Mouse (Mus musculus): ENCODE data around the gene Iqce. TPM values are rescaled to one million over a fixed set of nuclear protein-coding genes. Genes with fewer than 3 reads are reported as not detected.

The Iqce gene
- polyA plus RNA-seq, 1 experiment: 7.5 TPM

DNA sequence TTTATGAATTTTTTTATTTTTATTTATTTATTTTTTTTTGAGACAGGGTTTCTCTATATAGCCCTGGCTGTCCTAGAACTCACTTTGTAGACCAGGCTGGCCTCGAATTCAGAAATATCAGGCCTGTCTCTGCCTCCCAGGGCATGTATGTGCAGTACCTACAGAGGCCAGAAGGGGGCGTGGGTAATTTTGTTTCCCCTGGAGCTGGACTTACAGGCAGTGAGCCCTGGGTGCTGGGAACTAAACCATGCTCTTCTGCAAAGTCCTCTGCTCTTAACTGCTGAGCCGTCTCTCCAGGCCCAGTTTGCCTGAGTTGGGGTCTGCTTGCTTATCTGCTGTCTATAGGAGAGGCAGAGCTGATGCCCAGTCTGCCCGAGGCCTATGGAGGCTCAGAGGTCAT, 30.0 kb upstream of the Iqce start:
- H3K4me3 ChIP-seq (ENCODE audit: insufficient read depth, poor library complexity, severe bottlenecking): no peak overlapping the region
- H3K36me3 ChIP-seq (ENCODE audit: control insufficient read depth, insufficient read depth): no peaks in the 10 kb centered on the region
- no peak overlapping the region for H3ac ChIP-seq (ENCODE audit: control insufficient read depth, insufficient read length, low read depth)
- peaks cover 13% of the 10 kb centered on the region for H3K27me3 ChIP-seq (ENCODE audit: control insufficient read depth, insufficient read depth, insufficient read length)
- no peaks in the 10 kb centered on the region for H3K79me3 ChIP-seq (ENCODE audit: low read depth)
- TF ChIP-seq FOSL1 (IDR thresholded peaks at IDR 0.05; ENCODE audit: insufficient read depth, low read length, poor library complexity, severe bottlenecking) (no peak), MYOG (IDR thresholded peaks at IDR 0.05; ENCODE audit: control insufficient read depth, extremely low read depth, insufficient read length) (no peak), CTCF (IDR thresholded peaks at IDR 0.05; ENCODE audit: control insufficient read depth, insufficient read depth, insufficient read length) (no peak), MYOD1 (IDR thresholded peaks at IDR 0.05; ENCODE audit: control insufficient read depth, insufficient read length, low read depth) (no peak), USF1 (IDR thresholded peaks at IDR 0.05; ENCODE audit: low read depth) (no peak), MAX (IDR thresholded peaks at IDR 0.05) (no peak), CEBPB (IDR thresholded peaks at IDR 0.05; ENCODE audit: low read depth) (no peak)
- H3K79me2 ChIP-seq (ENCODE audit: control insufficient read depth, insufficient read depth): no peaks in the 10 kb centered on the region

GRCm38 (mm10) chr5:140731040-140731797, 29.0 kb upstream of the Iqce start:
- H3ac ChIP-seq (ENCODE audit: control insufficient read depth, insufficient read length, low read depth): no peak overlapping the region
- H3K36me3 ChIP-seq (ENCODE audit: control insufficient read depth, insufficient read depth): no peaks in the 10 kb centered on the region
- H3K79me3 ChIP-seq (ENCODE audit: low read depth): no peaks in the 10 kb centered on the region
- H3K79me2 ChIP-seq (ENCODE audit: control insufficient read depth, insufficient read depth): no peaks in the 10 kb centered on the region
- H3K4me3 ChIP-seq (ENCODE audit: insufficient read depth, poor library complexity, severe bottlenecking): no peak overlapping the region
- peaks cover 13% of the 10 kb centered on the region for H3K27me3 ChIP-seq (ENCODE audit: control insufficient read depth, insufficient read depth, insufficient read length)
- no peak for TF ChIP-seq MYOD1 (IDR thresholded peaks at IDR 0.05; ENCODE audit: control insufficient read depth, insufficient read length, low read depth)
- no peak for TF ChIP-seq FOSL1 (IDR thresholded peaks at IDR 0.05; ENCODE audit: insufficient read depth, low read length, poor library complexity, severe bottlenecking)
- TF ChIP-seq MAX (IDR thresholded peaks at IDR 0.05): no peak
- TF ChIP-seq MYOG (IDR thresholded peaks at IDR 0.05; ENCODE audit: control insufficient read depth, extremely low read depth, insufficient read length): no peak
- no peak for TF ChIP-seq CTCF (IDR thresholded peaks at IDR 0.05; ENCODE audit: control insufficient read depth, insufficient read depth, insufficient read length)
- no peak for TF ChIP-seq USF1 (IDR thresholded peaks at IDR 0.05; ENCODE audit: low read depth)
- no peak for TF ChIP-seq CEBPB (IDR thresholded peaks at IDR 0.05; ENCODE audit: low read depth)

GRCm38 (mm10) chr5:140726946-140727740, 25.0 kb upstream of the Iqce start:
- Histone ChIP-seq H3K27me3 (ENCODE audit: control insufficient read depth, insufficient read depth, insufficient read length) (peaks cover 15% of the 10 kb centered on the region), H3K79me2 (ENCODE audit: control insufficient read depth, insufficient read depth) (no peaks in the 10 kb centered on the region), H3K36me3 (ENCODE audit: control insufficient read depth, insufficient read depth) (no peaks in the 10 kb centered on the region), H3K4me3 (ENCODE audit: insufficient read depth, poor library complexity, severe bottlenecking) (no peak overlapping the region), H3K79me3 (ENCODE audit: low read depth) (no peaks in the 10 kb centered on the region), H3ac (ENCODE audit: control insufficient read depth, insufficient read length, low read depth) (no peak overlapping the region)
- no peak for TF ChIP-seq MYOG (IDR thresholded peaks at IDR 0.05; ENCODE audit: control insufficient read depth, extremely low read depth, insufficient read length)
- no peak for TF ChIP-seq MAX (IDR thresholded peaks at IDR 0.05)
- no peak for TF ChIP-seq FOSL1 (IDR thresholded peaks at IDR 0.05; ENCODE audit: insufficient read depth, low read length, poor library complexity, severe bottlenecking)
- TF ChIP-seq USF1 (IDR thresholded peaks at IDR 0.05; ENCODE audit: low read depth): no peak
- TF ChIP-seq CTCF (IDR thresholded peaks at IDR 0.05; ENCODE audit: control insufficient read depth, insufficient read depth, insufficient read length): no peak
- no peak for TF ChIP-seq MYOD1 (IDR thresholded peaks at IDR 0.05; ENCODE audit: control insufficient read depth, insufficient read length, low read depth)

- H3K4me3 ChIP-seq (ENCODE audit: insufficient read depth, poor library complexity, severe bottlenecking): no peak overlapping the region
- H3K27me3 ChIP-seq (ENCODE audit: control insufficient read depth, insufficient read depth, insufficient read length): peaks cover 15% of the 10 kb centered on the region
- H3K36me3 ChIP-seq (ENCODE audit: control insufficient read depth, insufficient read depth): no peaks in the 10 kb centered on the region
- H3K79me3 ChIP-seq (ENCODE audit: low read depth): no peaks in the 10 kb centered on the region
- H3ac ChIP-seq (ENCODE audit: control insufficient read depth, insufficient read length, low read depth): no peak overlapping the region
- TF ChIP-seq USF1 (IDR thresholded peaks at IDR 0.05; ENCODE audit: low read depth) (no peak), FOSL1 (IDR thresholded peaks at IDR 0.05; ENCODE audit: insufficient read depth, low read length, poor library complexity, severe bottlenecking) (no peak), MYOG (IDR thresholded peaks at IDR 0.05; ENCODE audit: control insufficient read depth, extremely low read depth, insufficient read length) (no peak), CEBPB (IDR thresholded peaks at IDR 0.05; ENCODE audit: low read depth) (no peak), MAX (IDR thresholded peaks at IDR 0.05) (no peak), MYOD1 (IDR thresholded peaks at IDR 0.05; ENCODE audit: control insufficient read depth, insufficient read length, low read depth) (no peak), CTCF (IDR thresholded peaks at IDR 0.05; ENCODE audit: control insufficient read depth, insufficient read depth, insufficient read length) (no peak)
- H3K79me2 ChIP-seq (ENCODE audit: control insufficient read depth, insufficient read depth): no peaks in the 10 kb centered on the region
Measured at GRCm38 (mm10) chr5:140726062-140726839, 24.1 kb upstream of the Iqce start.

GRCm38 (mm10) chr5:140723822-140724221, 21.6 kb upstream of the Iqce start, which contains the start of gene Amz1:
TSS of gene Amz1 (plus strand) at chr5:140724127.
- TF ChIP-seq MYOD1 (IDR thresholded peaks at IDR 0.05; ENCODE audit: control insufficient read depth, insufficient read length, low read depth) (no peak), CEBPB (IDR thresholded peaks at IDR 0.05; ENCODE audit: low read depth) (no peak), MAX (IDR thresholded peaks at IDR 0.05) (no peak), FOSL1 (IDR thresholded peaks at IDR 0.05; ENCODE audit: insufficient read depth, low read length, poor library complexity, severe bottlenecking) (no peak), CTCF (IDR thresholded peaks at IDR 0.05; ENCODE audit: control insufficient read depth, insufficient read depth, insufficient read length) (no peak), USF1 (IDR thresholded peaks at IDR 0.05; ENCODE audit: low read depth) (no peak), MYOG (IDR thresholded peaks at IDR 0.05; ENCODE audit: control insufficient read depth, extremely low read depth, insufficient read length) (no peak)
- Histone ChIP-seq H3K27me3 (ENCODE audit: control insufficient read depth, insufficient read depth, insufficient read length) (peaks cover 15% of the 10 kb centered on the region), H3K79me3 (ENCODE audit: low read depth) (no peaks in the 10 kb centered on the region), H3K4me3 (ENCODE audit: insufficient read depth, poor library complexity, severe bottlenecking) (no peak within 1 kb of the TSS), H3K36me3 (ENCODE audit: control insufficient read depth, insufficient read depth) (no peaks in the 10 kb centered on the region), H3K79me2 (ENCODE audit: control insufficient read depth, insufficient read depth) (no peaks in the 10 kb centered on the region), H3ac (ENCODE audit: control insufficient read depth, insufficient read length, low read depth) (no peak within 1 kb of the TSS)

All from C2C12 (cell line).